Mouse (Mus musculus): ENCODE measurements around the gene Esam.

GRCm38 (mm10) chr9:37545166-37545610 is 17.3 kb downstream of the Esam start:
- no peak for TF ChIP-seq EP300 (IDR thresholded peaks at IDR 0.05; ENCODE audit: low read depth)
- no peak for TF ChIP-seq CTCF (IDR thresholded peaks at IDR 0.05; ENCODE audit: low read depth)
